Mouse (Mus musculus) splenic B cell, adult 2 months (primary cell): ENCODE results near the gene Acad11.

Experiments used
- DNase-seq: peaks from one replicate; pipeline ENCODE4 v3.0.0-alpha.2; 2011; ENCODE audit warnings: low read depth, low spot score
- H3K27me3 ChIP-seq: 2 replicates; pipeline ENCODE4 v1.6.1; 2012; ENCODE audit warnings: mild to moderate bottlenecking, low read length, moderate library complexity, mixed read lengths; ENCODE audit not compliant: control insufficient read depth, poor library complexity, insufficient read depth, severe bottlenecking
- H3K36me3 ChIP-seq: 2 replicates; pipeline ENCODE4 v1.6.1; 2012; ENCODE audit warnings: mild to moderate bottlenecking, low read length, moderate library complexity, mixed read lengths; ENCODE audit not compliant: control insufficient read depth, poor library complexity, insufficient read depth, severe bottlenecking

The Acad11 gene

GRCm38 (mm10) chr9:104062430-104063243 is 540 bp upstream of the Acad11 start, which contains the start of gene Uba5:
Uba5 (minus strand) TSS chr9:104063134.
- Histone ChIP-seq H3K27me3 (no peaks in the 10 kb centered on the region), H3K36me3 (no peaks in the 10 kb centered on the region)
- peak; percentile 8 for DNase-seq

- Histone ChIP-seq H3K27me3 (no peaks in the 10 kb centered on the region), H3K36me3 (no peaks in the 10 kb centered on the region)
- DNase-seq: no peak
Observed at GRCm38 (mm10) chr9:104064571-104064970, 1.4 kb downstream of the Acad11 start.

- no peak for DNase-seq
- Histone ChIP-seq H3K36me3 (0 out of 2 replicates have a peak, but pooled peaks cover 2% of the 10 kb centered on the region), H3K27me3 (no peaks in the 10 kb centered on the region)
Observed at GRCm38 (mm10) chr9:104070241-104070640, 7.1 kb downstream of the Acad11 start.

- DNase-seq: no peak
- Histone ChIP-seq H3K27me3 (no peaks in the 10 kb centered on the region), H3K36me3 (0 out of 2 replicates have a peak, but pooled peaks cover 2% of the 10 kb centered on the region)
Observed at GRCm38 (mm10) chr9:104070863-104071604, 7.9 kb downstream of the Acad11 start.

GRCm38 (mm10) chr9:104075808-104076207 is 12.6 kb downstream of the Acad11 start:
- peak; percentile 63 for DNase-seq
- H3K36me3 ChIP-seq: 0 out of 2 replicates have a peak, but pooled peaks cover 2% of the 10 kb centered on the region
- H3K27me3 ChIP-seq: no peaks in the 10 kb centered on the region

- no peak for DNase-seq
- no peaks in the 10 kb centered on the region for H3K27me3 ChIP-seq
Observed at GRCm38 (mm10) chr9:104078780-104079179, 15.6 kb downstream of the Acad11 start.

GRCm38 (mm10) chr9:104079379-104079778 is 16.2 kb downstream of the Acad11 start:
- peaks cover 5% of the 10 kb centered on the region; the same call in 1 of the 2 replicates for H3K36me3 ChIP-seq
- DNase-seq: peak; percentile 73
- H3K27me3 ChIP-seq: no peaks in the 10 kb centered on the region

More at GRCm38 (mm10) chr9:104078780-104079179, 15.6 kb downstream of the Acad11 start:
- H3K36me3 ChIP-seq: peaks cover 3% of the 10 kb centered on the region; the same call in 1 of the 2 replicates

- peaks cover 5% of the 10 kb centered on the region; the same call in 1 of the 2 replicates for H3K36me3 ChIP-seq
- no peak for DNase-seq
Observed at GRCm38 (mm10) chr9:104080038-104080437, 16.9 kb downstream of the Acad11 start.

GRCm38 (mm10) chr9:104085730-104086429 is 22.7 kb downstream of the Acad11 start:
- DNase-seq: no peak
- peaks cover 3% of the 10 kb centered on the region; the same call in 1 of the 2 replicates for H3K36me3 ChIP-seq
- no peaks in the 10 kb centered on the region for H3K27me3 ChIP-seq

More at GRCm38 (mm10) chr9:104080038-104080437, 16.9 kb downstream of the Acad11 start:
- no peaks in the 10 kb centered on the region for H3K27me3 ChIP-seq

- H3K36me3 ChIP-seq: peaks cover 5% of the 10 kb centered on the region
- DNase-seq: no peak
- H3K27me3 ChIP-seq: no peaks in the 10 kb centered on the region
Observed at GRCm38 (mm10) chr9:104088555-104088954, 25.4 kb downstream of the Acad11 start.

GRCm38 (mm10) chr9:104092945-104093344 is 29.8 kb downstream of the Acad11 start:
- Histone ChIP-seq H3K27me3 (no peaks in the 10 kb centered on the region), H3K36me3 (peaks cover 2% of the 10 kb centered on the region; the same call in 1 of the 2 replicates)
- DNase-seq: no peak

- Histone ChIP-seq H3K36me3 (no peaks in the 10 kb centered on the region), H3K27me3 (no peaks in the 10 kb centered on the region)
- DNase-seq: peak; percentile 61
Observed at GRCm38 (mm10) chr9:104098256-104098655, 35.1 kb downstream of the Acad11 start.

GRCm38 (mm10) chr9:104099060-104099459 is 35.9 kb downstream of the Acad11 start:
- H3K27me3 ChIP-seq: no peaks in the 10 kb centered on the region
- no peaks in the 10 kb centered on the region for H3K36me3 ChIP-seq
- DNase-seq: peak; percentile 36

- no peaks in the 10 kb centered on the region for H3K36me3 ChIP-seq
- no peaks in the 10 kb centered on the region for H3K27me3 ChIP-seq
- no peak for DNase-seq
Observed at GRCm38 (mm10) chr9:104100822-104101221, 37.6 kb downstream of the Acad11 start.
